Mouse (Mus musculus) heart, adult 2 months (tissue): ENCODE measurements around the gene Pgap3.

ENCODE experiments used
- CTCF ChIP-seq: fragments of 200-600 bp; IDR thresholded peaks from 2 replicates; pipeline ENCODE4 v1.8.1; 2022; ENCODE audit warnings: antibody characterized with exemption, mild to moderate bottlenecking, moderate library complexity
- EP300 ChIP-seq: fragments of 200-500 bp; IDR thresholded peaks from 2 replicates; pipeline ENCODE4 v1.6.1; 2011; ENCODE audit warnings: low read depth, low read length, control low read depth; ENCODE audit not compliant: insufficient read depth
- POLR2A ChIP-seq: fragments of 200-500 bp; IDR thresholded peaks from 2 replicates; pipeline ENCODE4 v1.6.1; 2011; ENCODE audit warnings: mild to moderate bottlenecking, low read depth, low read length, control low read depth; ENCODE audit not compliant: insufficient read depth

DNA sequence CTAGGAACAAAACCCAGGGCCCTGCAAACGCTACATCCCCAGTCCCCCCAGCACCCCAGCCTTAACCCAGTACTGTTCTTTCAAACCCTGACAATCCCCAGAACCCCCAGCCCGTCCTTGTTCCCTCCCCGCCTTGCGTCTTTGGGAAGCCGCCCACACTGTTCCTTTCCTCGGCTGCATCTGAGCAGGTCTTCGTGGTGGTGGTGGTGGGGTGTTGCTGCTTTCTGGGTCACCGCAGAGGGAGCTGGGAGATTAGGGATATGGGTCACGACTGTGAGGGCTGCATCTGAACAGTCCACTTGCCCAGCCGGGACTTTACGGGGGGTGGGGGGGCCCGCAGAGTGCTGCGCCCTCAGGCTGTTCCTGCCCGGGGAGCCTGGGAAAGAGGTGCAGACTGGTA, 45.8 kb downstream of the Pgap3 start:
- TF ChIP-seq EP300 = no peak
- no peak for TF ChIP-seq CTCF
- TF ChIP-seq POLR2A = no peak
